Mouse (Mus musculus): Measurements from ENCODE around the gene Prx. TPM values are rescaled to one million over a fixed set of nuclear protein-coding genes. Genes with fewer than 3 reads are reported as not detected.

The Prx gene
- 0.58 and 0.59 TPM in 2 replicates for polyA plus RNA-seq (2014; fragmentation: Nextera tagmentation; extraction: Ambion mirVana)

DNA sequence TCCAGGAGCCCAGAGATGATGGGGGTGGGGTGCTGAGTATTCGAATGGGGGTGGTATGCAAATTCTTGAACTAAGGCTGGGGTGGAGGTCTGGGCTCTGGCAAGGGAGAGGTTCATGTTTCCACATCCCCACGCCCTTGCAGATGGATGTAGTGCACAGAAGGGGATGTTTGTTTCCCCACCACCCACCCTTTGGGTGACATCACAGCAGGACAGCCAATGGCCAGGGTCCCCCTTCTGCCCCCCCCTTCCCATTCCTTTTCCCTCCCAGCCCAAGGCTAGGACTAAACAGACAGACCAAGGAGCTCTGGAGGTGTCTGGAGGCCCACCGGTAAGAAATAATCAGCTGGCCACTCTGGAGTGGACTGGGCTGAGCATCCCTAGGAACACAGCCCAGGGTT is at the start of gene Prx:
TSS of gene Prx (plus strand) at position 289 of the 400 bp plus-strand sequence.
- Histone ChIP-seq H3K27ac (replicated peaks in 1 of 2; ENCODE audit: control insufficient read depth in 1 of 2, insufficient read depth in 1 of 2, low read depth in 2 of 2, low read length in 2 of 2) (no peak within 1 kb of the TSS), H3K9me3 (ENCODE audit: control insufficient read depth, low read length) (no peaks in the 10 kb centered on the region), H3K4me3 (ENCODE audit: control insufficient read depth in 1 of 2, insufficient read depth in 1 of 2, low read depth in 1 of 2, low read length in 2 of 2) (no peak within 1 kb of the TSS), H3K4me1 (ENCODE audit: control insufficient read depth in 2 of 2, insufficient read depth in 2 of 2, low read length in 2 of 2) (peaks cover 10 to 14% of the 10 kb centered on the region in 2 experiments), H3K27me3 (ENCODE audit: control insufficient read depth, insufficient read depth, low read length) (no peaks in the 10 kb centered on the region), H3K9ac (ENCODE audit: low read length) (no peak within 1 kb of the TSS), H3K4me2 (ENCODE audit: low read length) (no peak within 1 kb of the TSS), H3K36me3 (ENCODE audit: control insufficient read depth, insufficient read depth, low read length) (no peaks in the 10 kb centered on the region)
- ATAC-seq (ENCODE audit: insufficient number of reproducible peaks, insufficient read depth, low FRiP score, low read depth) = no peak
- WGBS = 47% methylated on average over 3 of the region's 3 CpGs

DNA sequence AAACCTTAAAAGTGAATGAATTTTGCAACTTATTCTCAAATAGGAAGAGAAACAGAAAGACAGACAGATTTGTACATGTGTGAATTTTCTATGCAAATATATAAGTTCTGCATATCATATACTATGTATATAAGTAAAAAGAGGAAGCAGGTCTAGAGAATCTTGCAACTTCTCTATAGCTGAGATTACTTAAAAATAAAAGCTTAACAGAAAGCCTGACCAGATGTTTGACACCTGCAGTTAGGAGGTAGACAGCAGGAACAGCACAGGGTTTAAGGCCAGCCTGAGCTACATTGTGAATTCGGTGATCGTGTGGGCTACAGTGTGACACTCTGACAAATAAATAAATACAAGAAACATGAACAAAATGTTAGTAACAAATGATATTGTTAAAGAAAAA is 47.8 kb upstream of the Prx start:
- 93% methylated on average over 2 of the region's 2 CpGs for WGBS
- Histone ChIP-seq H3K4me2 (ENCODE audit: low read length) (no peak overlapping the region), H3K4me1 (ENCODE audit: control insufficient read depth in 2 of 2, insufficient read depth in 2 of 2, low read length in 2 of 2) (peaks cover 5 to 18% of the 10 kb centered on the region in 2 experiments; a peak in 3 of 4 replicates), H3K27me3 (ENCODE audit: control insufficient read depth, insufficient read depth, low read length) (peaks cover 5% of the 10 kb centered on the region; the same call in 1 of the 2 replicates), H3K9me3 (ENCODE audit: control insufficient read depth, low read length) (no peaks in the 10 kb centered on the region), H3K9ac (ENCODE audit: low read length) (no peak overlapping the region), H3K4me3 (ENCODE audit: control insufficient read depth in 1 of 2, insufficient read depth in 1 of 2, low read depth in 1 of 2, low read length in 2 of 2) (no peak overlapping the region), H3K36me3 (ENCODE audit: control insufficient read depth, insufficient read depth, low read length) (no peaks in the 10 kb centered on the region), H3K27ac (replicated peaks in 1 of 2; ENCODE audit: control insufficient read depth in 1 of 2, insufficient read depth in 1 of 2, low read depth in 2 of 2, low read length in 2 of 2) (no peak overlapping the region)
- ATAC-seq (ENCODE audit: insufficient number of reproducible peaks, insufficient read depth, low FRiP score, low read depth) = no peak

DNA sequence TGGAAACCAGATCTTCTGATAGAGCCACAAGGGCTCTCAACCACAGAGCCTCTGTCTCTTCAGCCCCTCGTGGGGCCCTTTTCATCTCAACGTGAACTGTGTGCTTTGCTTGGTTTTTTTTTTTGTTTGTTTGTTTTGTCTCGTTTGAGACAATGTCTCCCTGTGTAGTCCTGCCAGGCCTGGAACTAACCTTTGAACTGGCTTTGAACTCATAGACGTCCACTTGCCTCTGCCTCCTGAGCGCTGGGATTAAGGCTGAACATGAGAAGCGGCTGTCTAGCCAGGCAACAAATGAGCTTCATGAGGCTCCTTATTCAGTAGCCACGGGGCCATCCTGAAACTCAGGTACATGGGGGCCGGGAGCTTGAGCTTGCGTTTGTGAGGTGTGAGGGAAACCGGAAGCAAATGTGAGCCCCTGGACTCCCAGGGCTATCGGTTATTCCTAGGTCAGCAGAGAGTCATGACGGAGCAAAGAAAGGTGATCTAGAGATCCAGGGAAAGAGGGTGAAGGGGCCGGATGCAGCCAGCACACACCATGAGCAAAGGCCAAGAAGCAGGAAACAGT is 46.8 kb upstream of the Prx start:
- Histone ChIP-seq H3K27ac (replicated peaks in 1 of 2; ENCODE audit: control insufficient read depth in 1 of 2, insufficient read depth in 1 of 2, low read depth in 2 of 2, low read length in 2 of 2) (no peak overlapping the region), H3K27me3 (ENCODE audit: control insufficient read depth, insufficient read depth, low read length) (no peaks in the 10 kb centered on the region), H3K4me2 (ENCODE audit: low read length) (no peak overlapping the region), H3K4me3 (ENCODE audit: control insufficient read depth in 1 of 2, insufficient read depth in 1 of 2, low read depth in 1 of 2, low read length in 2 of 2) (no peak overlapping the region), H3K4me1 (ENCODE audit: control insufficient read depth in 2 of 2, insufficient read depth in 2 of 2, low read length in 2 of 2) (peaks cover 5 to 9% of the 10 kb centered on the region in 2 experiments; a peak in 2 of 4 replicates), H3K9ac (ENCODE audit: low read length) (no peak overlapping the region), H3K9me3 (ENCODE audit: control insufficient read depth, low read length) (no peaks in the 10 kb centered on the region), H3K36me3 (ENCODE audit: control insufficient read depth, insufficient read depth, low read length) (no peaks in the 10 kb centered on the region)
- WGBS = 57% methylated on average over 13 of the region's 13 CpGs
- no peak for ATAC-seq (ENCODE audit: insufficient number of reproducible peaks, insufficient read depth, low FRiP score, low read depth)

GRCm38 (mm10) chr7:27454461-27455121 is 44.5 kb upstream of the Prx start:
- Histone ChIP-seq H3K36me3 (ENCODE audit: control insufficient read depth, insufficient read depth, low read length) (no peaks in the 10 kb centered on the region), H3K27ac (replicated peaks in 1 of 2; ENCODE audit: control insufficient read depth in 1 of 2, insufficient read depth in 1 of 2, low read depth in 2 of 2, low read length in 2 of 2) (no peak overlapping the region)
- no peak for ATAC-seq (ENCODE audit: insufficient number of reproducible peaks, insufficient read depth, low FRiP score, low read depth)

GRCm38 (mm10) chr7:27455273-27455672 is 43.9 kb upstream of the Prx start:
- Histone ChIP-seq H3K9me3 (ENCODE audit: control insufficient read depth, low read length) (no peaks in the 10 kb centered on the region), H3K27me3 (ENCODE audit: control insufficient read depth, insufficient read depth, low read length) (no peaks in the 10 kb centered on the region), H3K4me1 (ENCODE audit: control insufficient read depth in 2 of 2, insufficient read depth in 2 of 2, low read length in 2 of 2) (no peaks in the 10 kb centered on the region), H3K4me3 (ENCODE audit: control insufficient read depth in 1 of 2, insufficient read depth in 1 of 2, low read depth in 1 of 2, low read length in 2 of 2) (no peak overlapping the region), H3K27ac (replicated peaks in 1 of 2; ENCODE audit: control insufficient read depth in 1 of 2, insufficient read depth in 1 of 2, low read depth in 2 of 2, low read length in 2 of 2) (no peak overlapping the region), H3K9ac (ENCODE audit: low read length) (no peak overlapping the region), H3K36me3 (ENCODE audit: control insufficient read depth, insufficient read depth, low read length) (no peaks in the 10 kb centered on the region), H3K4me2 (ENCODE audit: low read length) (no peak overlapping the region)
- WGBS = 94% methylated on average over 3 of the region's 3 CpGs
- no peak for ATAC-seq (ENCODE audit: insufficient number of reproducible peaks, insufficient read depth, low FRiP score, low read depth)

More at GRCm38 (mm10) chr7:27454461-27455121, 44.5 kb upstream of the Prx start:
- Histone ChIP-seq H3K9ac (ENCODE audit: low read length) (no peak overlapping the region), H3K4me3 (ENCODE audit: control insufficient read depth in 1 of 2, insufficient read depth in 1 of 2, low read depth in 1 of 2, low read length in 2 of 2) (no peak overlapping the region), H3K27me3 (ENCODE audit: control insufficient read depth, insufficient read depth, low read length) (no peaks in the 10 kb centered on the region), H3K4me2 (ENCODE audit: low read length) (no peak overlapping the region), H3K4me1 (ENCODE audit: control insufficient read depth in 2 of 2, insufficient read depth in 2 of 2, low read length in 2 of 2) (no peaks in the 10 kb centered on the region), H3K9me3 (ENCODE audit: control insufficient read depth, low read length) (no peaks in the 10 kb centered on the region)
- WGBS = 57% methylated on average over 10 of the region's 10 CpGs

DNA sequence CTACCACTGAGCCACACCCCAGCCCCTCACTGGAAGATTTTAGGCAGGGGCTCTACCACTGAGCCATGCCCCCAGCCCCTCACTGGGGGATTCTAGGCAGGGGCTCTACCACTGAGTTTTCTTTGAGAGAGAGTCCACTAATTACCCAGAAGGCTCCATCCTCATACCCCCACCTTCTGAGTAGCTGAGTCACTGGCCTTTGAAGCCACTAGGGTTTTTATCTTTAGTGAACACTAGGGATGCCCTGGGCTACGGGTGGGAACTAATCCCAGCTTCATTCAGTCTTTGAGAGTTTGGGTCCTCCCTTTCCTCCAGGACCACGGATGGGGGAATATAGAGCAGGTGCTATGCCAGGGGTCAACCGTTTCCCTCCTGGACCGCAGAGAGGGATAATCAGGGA is 40.5 kb upstream of the Prx start:
- H3K27ac ChIP-seq (replicated peaks in 1 of 2; ENCODE audit: control insufficient read depth in 1 of 2, insufficient read depth in 1 of 2, low read depth in 2 of 2, low read length in 2 of 2) = no peak overlapping the region
- H3K9me3 ChIP-seq (ENCODE audit: control insufficient read depth, low read length) = no peaks in the 10 kb centered on the region
- no peaks in the 10 kb centered on the region for H3K4me1 ChIP-seq (ENCODE audit: control insufficient read depth in 2 of 2, insufficient read depth in 2 of 2, low read length in 2 of 2)
- ATAC-seq (ENCODE audit: insufficient number of reproducible peaks, insufficient read depth, low FRiP score, low read depth) = no peak
- 0 out of 2 replicates have a peak, but pooled peaks cover 4% of the 10 kb centered on the region for H3K36me3 ChIP-seq (ENCODE audit: control insufficient read depth, insufficient read depth, low read length)
- H3K27me3 ChIP-seq (ENCODE audit: control insufficient read depth, insufficient read depth, low read length) = no peaks in the 10 kb centered on the region
- no peak overlapping the region for H3K4me2 ChIP-seq (ENCODE audit: low read length)
- no peak overlapping the region for H3K4me3 ChIP-seq (ENCODE audit: control insufficient read depth in 1 of 2, insufficient read depth in 1 of 2, low read depth in 1 of 2, low read length in 2 of 2)
- WGBS = 83% methylated on average over 4 of the region's 4 CpGs
- no peak overlapping the region for H3K9ac ChIP-seq (ENCODE audit: low read length)

GRCm38 (mm10) chr7:27459640-27460039 is 39.5 kb upstream of the Prx start:
- H3K4me2 ChIP-seq (ENCODE audit: low read length) = no peak overlapping the region
- no peaks in the 10 kb centered on the region for H3K9me3 ChIP-seq (ENCODE audit: control insufficient read depth, low read length)
- H3K4me1 ChIP-seq (ENCODE audit: control insufficient read depth in 2 of 2, insufficient read depth in 2 of 2, low read length in 2 of 2) = no peaks in the 10 kb centered on the region
- H3K27me3 ChIP-seq (ENCODE audit: control insufficient read depth, insufficient read depth, low read length) = no peaks in the 10 kb centered on the region
- H3K9ac ChIP-seq (ENCODE audit: low read length) = no peak overlapping the region
- H3K36me3 ChIP-seq (ENCODE audit: control insufficient read depth, insufficient read depth, low read length) = 0 out of 2 replicates have a peak, but pooled peaks cover 4% of the 10 kb centered on the region
- 54% methylated on average over 5 of the region's 5 CpGs for WGBS
- no peak overlapping the region for H3K27ac ChIP-seq (replicated peaks in 1 of 2; ENCODE audit: control insufficient read depth in 1 of 2, insufficient read depth in 1 of 2, low read depth in 2 of 2, low read length in 2 of 2)
- no peak overlapping the region for H3K4me3 ChIP-seq (ENCODE audit: control insufficient read depth in 1 of 2, insufficient read depth in 1 of 2, low read depth in 1 of 2, low read length in 2 of 2)
- ATAC-seq (ENCODE audit: insufficient number of reproducible peaks, insufficient read depth, low FRiP score, low read depth) = no peak
